Mouse (Mus musculus): Measurements from ENCODE around the gene Cmss1. TPM values are rescaled to one million over a fixed set of nuclear protein-coding genes. Genes with fewer than 3 reads are reported as not detected.

The Cmss1 gene
- total RNA-seq, 2 experiments from 2014 or later = 15.0 to 16.9 TPM

Other genes starting within 250 kb of the Cmss1 start
- 1 to 10 TPM; 3.0 to 3.5 TPM for gene Col8a1, start 147.9 kb upstream of the Cmss1 start, total RNA-seq (2021)